Mouse (Mus musculus): ENCODE measurements around the gene Scamp1.

GRCm38 (mm10) chr13:94260961-94261360 is 24.7 kb downstream of the Scamp1 start:
- TF ChIP-seq POLR2A (IDR thresholded peaks at IDR 0.05; ENCODE audit: low read depth, low read length) = no peak
- no peak for TF ChIP-seq CTCF (conservative IDR thresholded peaks at IDR 0.05; ENCODE audit: insufficient read depth, insufficient read length, low read depth, low read length)
